Mouse (Mus musculus) thymus, adult 2 months (tissue): ENCODE results near the gene Cdkl5. TPM values are rescaled to one million over a fixed set of nuclear protein-coding genes. Genes with fewer than 3 reads are reported as not detected.

ENCODE experiments used
- DNase-seq: peaks from one replicate; pipeline ENCODE4 v3.0.0; 2021
- H3K27ac ChIP-seq: fragments of 200-500 bp; 2 replicates; pipeline ENCODE4 v1.5.1; 2012; ENCODE audit warnings: low read length, control low read depth; ENCODE audit not compliant: control insufficient read depth, insufficient read depth
- H3K27me3 ChIP-seq: fragments of 200-500 bp; 2 replicates; pipeline ENCODE4 v1.6.1; 2012; ENCODE audit warnings: mild to moderate bottlenecking, low read length, moderate library complexity, mixed read lengths; ENCODE audit not compliant: control insufficient read depth, insufficient read depth
- H3K36me3 ChIP-seq: fragments of 200-500 bp; 2 replicates; pipeline ENCODE4 v1.6.1; 2012; ENCODE audit warnings: mild to moderate bottlenecking, low read length, moderate library complexity; ENCODE audit not compliant: control insufficient read depth, insufficient read depth
- H3K4me1 ChIP-seq: fragments of 200-500 bp; replicated peaks from 2 replicates; pipeline ENCODE4 v1.6.1; 2012; ENCODE audit warnings: low read length; ENCODE audit not compliant: control insufficient read depth, insufficient read depth
- H3K4me3 ChIP-seq: fragments of 200-500 bp; 2 replicates; pipeline ENCODE4 v1.5.1; 2012; ENCODE audit warnings: mild to moderate bottlenecking, low read length, control low read depth, moderate library complexity; ENCODE audit not compliant: control insufficient read depth, insufficient read depth
- CTCF ChIP-seq: fragments of 200-500 bp; IDR thresholded peaks from 2 replicates; pipeline ENCODE4 v1.5.1; 2012; ENCODE audit warnings: mild to moderate bottlenecking, control low read depth, low read length, moderate library complexity, borderline replicate concordance; ENCODE audit not compliant: control insufficient read depth, poor library complexity, insufficient read depth; ENCODE audit errors: extremely low read depth
- POLR2A ChIP-seq: fragments of 200-500 bp; IDR thresholded peaks from 2 replicates; pipeline ENCODE4 v1.6.1; 2012; ENCODE audit warnings: mild to moderate bottlenecking, low read length, control low read depth, moderate library complexity; ENCODE audit not compliant: control insufficient read depth, poor library complexity, insufficient read depth; ENCODE audit errors: extremely low read depth
- WGBS: fragments of 180-500 bp; shearing (Covaris S2); methylation state at CpG from one replicate; pipeline ENCODE4 v1.1.7; 2018; 5-methylcytosine and 5-hydroxymethylcytosine counted together
- polyA plus RNA-seq: library from polyadenylated mRNA; depleted of rRNA; stranded (reverse); fragments of >200 nt; gene quantifications from 2 replicates; pipeline ENCODE4 v1.2.3, GENCODE M21; 2012; rRNA removed

Gene Cdkl5
- 0.98 and 1.2 TPM in 2 replicates for polyA plus RNA-seq

GRCm38 (mm10) chrX:160994543-160995121 is at the start of gene Cdkl5:
Gene Cdkl5 (minus strand): TSS chrX:160994704.
- no peaks in the 10 kb centered on the region for H3K4me1 ChIP-seq
- 2% methylated on average over 47 of the region's 53 CpGs for WGBS
- H3K27ac ChIP-seq: no peak within 1 kb of the TSS
- no peaks in the 10 kb centered on the region for H3K36me3 ChIP-seq
- peak within 1 kb of the TSS; percentile 64 for H3K4me3 ChIP-seq
- peak; percentile 92 for DNase-seq
- no peaks in the 10 kb centered on the region for H3K27me3 ChIP-seq
- TF ChIP-seq POLR2A: peak; percentile 57; the same call in 1 of the 2 replicates
- no peak for TF ChIP-seq CTCF

- DNase-seq: peak; percentile 18
Measured at GRCm38 (mm10) chrX:161033235-161033803, 38.8 kb upstream of the Cdkl5 start.

GRCm38 (mm10) chrX:161032423-161032822 is 37.9 kb upstream of the Cdkl5 start:
- DNase-seq: peak; percentile 2
- no peak overlapping the region for H3K27ac ChIP-seq
- WGBS: 30% methylated on average over 2 of the region's 2 CpGs

More at GRCm38 (mm10) chrX:161033235-161033803, 38.8 kb upstream of the Cdkl5 start:
- WGBS: 33% methylated on average over 3 of the region's 3 CpGs
- Histone ChIP-seq H3K27ac (no peak overlapping the region), H3K36me3 (no peaks in the 10 kb centered on the region), H3K4me1 (no peaks in the 10 kb centered on the region), H3K27me3 (no peaks in the 10 kb centered on the region), H3K4me3 (no peak overlapping the region)
- TF ChIP-seq CTCF: no peak
- TF ChIP-seq POLR2A: no peak

GRCm38 (mm10) chrX:161030233-161030632 is 35.7 kb upstream of the Cdkl5 start:
- H3K27me3 ChIP-seq: no peaks in the 10 kb centered on the region
- no peak overlapping the region for H3K27ac ChIP-seq
- DNase-seq: no peak
- TF ChIP-seq POLR2A (no peak), CTCF (no peak)
- H3K4me1 ChIP-seq: no peaks in the 10 kb centered on the region
- H3K36me3 ChIP-seq: no peaks in the 10 kb centered on the region
- H3K4me3 ChIP-seq: no peak overlapping the region

More at GRCm38 (mm10) chrX:161032423-161032822, 37.9 kb upstream of the Cdkl5 start:
- Histone ChIP-seq H3K27me3 (no peaks in the 10 kb centered on the region), H3K36me3 (no peaks in the 10 kb centered on the region), H3K4me3 (no peak overlapping the region), H3K4me1 (no peaks in the 10 kb centered on the region)
- TF ChIP-seq CTCF (no peak), POLR2A (no peak)

GRCm38 (mm10) chrX:161024475-161024874 is 30.0 kb upstream of the Cdkl5 start:
- Histone ChIP-seq H3K4me3 (no peak overlapping the region), H3K27ac (no peak overlapping the region)
- 85% methylated on average over 2 of the region's 2 CpGs for WGBS

GRCm38 (mm10) chrX:161021548-161021947 is 27.0 kb upstream of the Cdkl5 start:
- H3K4me3 ChIP-seq: no peak overlapping the region
- DNase-seq: no peak
- H3K36me3 ChIP-seq: no peaks in the 10 kb centered on the region
- TF ChIP-seq POLR2A (no peak), CTCF (no peak)
- no peak overlapping the region for H3K27ac ChIP-seq
- WGBS: 85% methylated on average over 7 of the region's 7 CpGs
- H3K4me1 ChIP-seq: no peaks in the 10 kb centered on the region
- H3K27me3 ChIP-seq: no peaks in the 10 kb centered on the region

More at GRCm38 (mm10) chrX:161024475-161024874, 30.0 kb upstream of the Cdkl5 start:
- H3K36me3 ChIP-seq: no peaks in the 10 kb centered on the region
- TF ChIP-seq POLR2A (no peak), CTCF (no peak)
- DNase-seq: no peak
- H3K4me1 ChIP-seq: no peaks in the 10 kb centered on the region
- H3K27me3 ChIP-seq: no peaks in the 10 kb centered on the region
